Mouse (Mus musculus): ENCODE measurements at regions not wholly inside any gene's neighbourhood (a gene's known extent, or its start where the extent isn't known, plus 50 kb on each side); places are given as distances from the start of the nearest gene placed in this dataset.

GRCm38 (mm10) chr13:72416981-72417380 is 211.6 kb upstream of the Irx2 start:
- TF ChIP-seq CTCF (conservative IDR thresholded peaks at IDR 0.05; ENCODE audit: insufficient read depth, insufficient read length, low read depth, low read length) (no peak), POLR2A (IDR thresholded peaks at IDR 0.05; ENCODE audit: low read depth, low read length) (no peak)
